Mouse (Mus musculus): ENCODE data around the gene Mat2a. TPM values are rescaled to one million over a fixed set of nuclear protein-coding genes. Genes with fewer than 3 reads are reported as not detected.

Gene Mat2a
- polyA plus RNA-seq, 1 experiment from 2014 or later, result 341 TPM

- Histone ChIP-seq H3K36me3 (no peaks in the 10 kb centered on the region), H3K4me2 (no peak overlapping the region), H3K4me1 (peaks cover 12% of the 10 kb centered on the region), H3K27me3 (replicated peaks) (peaks cover 21% of the 10 kb centered on the region), H3K9me3 (replicated peaks) (no peaks in the 10 kb centered on the region), H3K27ac (replicated peaks) (no peak overlapping the region), H3K9ac (replicated peaks) (peak overlapping the region; percentile 34; the same call in 1 of the 2 replicates), H3K4me3 (replicated peaks) (no peak overlapping the region)
- 98% methylated on average over 6 of the region's 6 CpGs for WGBS
- ATAC-seq (ENCODE audit: low FRiP score), result no peak
These were observed 50.5 kb downstream of the Mat2a start for GRCm38 (mm10) chr6:72388791-72389329.

- ATAC-seq (ENCODE audit: low FRiP score), result no peak
- no peaks in the 10 kb centered on the region for H3K9me3 ChIP-seq (replicated peaks)
- H3K9ac ChIP-seq (replicated peaks), result no peak overlapping the region
- no peak overlapping the region for H3K4me3 ChIP-seq (replicated peaks)
- H3K4me2 ChIP-seq, result no peak overlapping the region
- WGBS, result 72% methylated on average over 10 of the region's 10 CpGs
- H3K36me3 ChIP-seq, result no peaks in the 10 kb centered on the region
- H3K27me3 ChIP-seq (replicated peaks), result peaks cover 21% of the 10 kb centered on the region
- peaks cover 12% of the 10 kb centered on the region for H3K4me1 ChIP-seq
- no peak overlapping the region for H3K27ac ChIP-seq (replicated peaks)
These were observed 51.1 kb downstream of the Mat2a start for GRCm38 (mm10) chr6:72388266-72388665.

GRCm38 (mm10) chr6:72387816-72388215 is 51.5 kb downstream of the Mat2a start:
- Histone ChIP-seq H3K4me3 (replicated peaks) (no peak overlapping the region), H3K9ac (replicated peaks) (no peak overlapping the region), H3K27ac (replicated peaks) (no peak overlapping the region), H3K4me1 (peaks cover 12% of the 10 kb centered on the region), H3K4me2 (no peak overlapping the region), H3K9me3 (replicated peaks) (no peaks in the 10 kb centered on the region), H3K36me3 (no peaks in the 10 kb centered on the region), H3K27me3 (replicated peaks) (peaks cover 21% of the 10 kb centered on the region)
- 74% methylated on average over 3 of the region's 3 CpGs for WGBS
- no peak for ATAC-seq (ENCODE audit: low FRiP score)

- no peak for ATAC-seq (ENCODE audit: low FRiP score)
- H3K9me3 ChIP-seq (replicated peaks), result no peaks in the 10 kb centered on the region
These were observed 52.8 kb downstream of the Mat2a start for GRCm38 (mm10) chr6:72386561-72386960.

GRCm38 (mm10) chr6:72385258-72385657 is 54.1 kb downstream of the Mat2a start:
- Histone ChIP-seq H3K4me3 (replicated peaks) (no peak overlapping the region), H3K36me3 (no peaks in the 10 kb centered on the region), H3K27me3 (replicated peaks) (peaks cover 20% of the 10 kb centered on the region), H3K27ac (replicated peaks) (no peak overlapping the region), H3K4me1 (peaks cover 10% of the 10 kb centered on the region), H3K9ac (replicated peaks) (no peak overlapping the region), H3K4me2 (no peak overlapping the region), H3K9me3 (replicated peaks) (no peaks in the 10 kb centered on the region)
- ATAC-seq (ENCODE audit: low FRiP score), result no peak
- 84% methylated on average over 4 of the region's 4 CpGs for WGBS

More at GRCm38 (mm10) chr6:72386561-72386960, 52.8 kb downstream of the Mat2a start:
- WGBS, result 91% methylated on average over 2 of the region's 2 CpGs
- H3K4me3 ChIP-seq (replicated peaks), result no peak overlapping the region
- H3K4me1 ChIP-seq, result peaks cover 12% of the 10 kb centered on the region
- no peak overlapping the region for H3K4me2 ChIP-seq
- H3K36me3 ChIP-seq, result no peaks in the 10 kb centered on the region
- H3K27ac ChIP-seq (replicated peaks), result no peak overlapping the region
- H3K27me3 ChIP-seq (replicated peaks), result peaks cover 23% of the 10 kb centered on the region
- H3K9ac ChIP-seq (replicated peaks), result no peak overlapping the region

- no peak overlapping the region for H3K4me3 ChIP-seq (replicated peaks)
- H3K27ac ChIP-seq (replicated peaks), result no peak overlapping the region
- 96% methylated on average over 7 of the region's 7 CpGs for WGBS
- ATAC-seq (ENCODE audit: low FRiP score), result no peak
- no peak overlapping the region for H3K9ac ChIP-seq (replicated peaks)
- peaks cover 24% of the 10 kb centered on the region for H3K27me3 ChIP-seq (replicated peaks)
- peaks cover 6% of the 10 kb centered on the region; the same call in 1 of the 2 replicates for H3K4me1 ChIP-seq
- H3K4me2 ChIP-seq, result no peak overlapping the region
- H3K9me3 ChIP-seq (replicated peaks), result no peaks in the 10 kb centered on the region
- no peaks in the 10 kb centered on the region for H3K36me3 ChIP-seq
These were observed 55.4 kb downstream of the Mat2a start for GRCm38 (mm10) chr6:72383952-72384351.

- ATAC-seq (ENCODE audit: low FRiP score), result no peak
- peaks cover 6% of the 10 kb centered on the region; the same call in 1 of the 2 replicates for H3K4me1 ChIP-seq
- no peak overlapping the region for H3K27ac ChIP-seq (replicated peaks)
- peaks cover 28% of the 10 kb centered on the region for H3K27me3 ChIP-seq (replicated peaks)
- H3K9me3 ChIP-seq (replicated peaks), result no peaks in the 10 kb centered on the region
- H3K4me3 ChIP-seq (replicated peaks), result no peak overlapping the region
- WGBS, result 88% methylated on average over 6 of the region's 6 CpGs
- no peak overlapping the region for H3K9ac ChIP-seq (replicated peaks)
- no peak overlapping the region for H3K4me2 ChIP-seq
- no peaks in the 10 kb centered on the region for H3K36me3 ChIP-seq
These were observed 56.1 kb downstream of the Mat2a start for GRCm38 (mm10) chr6:72383142-72383820.

Other genes with a start within 250 kb of the Mat2a start
- 3.1 and 5.1 TPM in 2 replicates for gene Atoh8, start 204.0 kb downstream of the Mat2a start, polyA plus RNA-seq (2015; fragmentation: Nextera tagmentation; extraction: Ambion mirVana)
- gene Sftpb, start 134.9 kb downstream of the Mat2a start, polyA plus RNA-seq (2015; fragmentation: Nextera tagmentation; extraction: Ambion mirVana), result 0.13 and 0.40 TPM in 2 replicates
- 36.7 and 39.2 TPM in 2 replicates for gene Usp39, start 94.4 kb downstream of the Mat2a start, polyA plus RNA-seq (2015; fragmentation: Nextera tagmentation; extraction: Ambion mirVana)
- gene 0610030E20Rik, start 92.2 kb downstream of the Mat2a start, polyA plus RNA-seq (2015; fragmentation: Nextera tagmentation; extraction: Ambion mirVana), result 15.4 and 19.2 TPM in 2 replicates
- 21.2 and 21.5 TPM in 2 replicates for gene Tmem150a, start 84.1 kb downstream of the Mat2a start, polyA plus RNA-seq (2015; fragmentation: Nextera tagmentation; extraction: Ambion mirVana)
- gene Rnf181, start 72.6 kb downstream of the Mat2a start, polyA plus RNA-seq (2015; fragmentation: Nextera tagmentation; extraction: Ambion mirVana), result 145 and 147 TPM in 2 replicates
- gene Vamp5, start 59.1 kb downstream of the Mat2a start, polyA plus RNA-seq (2015; fragmentation: Nextera tagmentation; extraction: Ambion mirVana), result 20.4 and 25.7 TPM in 2 replicates
- 19.1 and 52.7 TPM in 2 replicates for gene Vamp8, start 48.9 kb downstream of the Mat2a start, polyA plus RNA-seq (2015; fragmentation: Nextera tagmentation; extraction: Ambion mirVana)
- gene Ggcx, start 25.2 kb downstream of the Mat2a start, polyA plus RNA-seq (2015; fragmentation: Nextera tagmentation; extraction: Ambion mirVana), result 19.0 and 23.2 TPM in 2 replicates
- gene Sh2d6, start 82.1 kb upstream of the Mat2a start, polyA plus RNA-seq (2015; fragmentation: Nextera tagmentation; extraction: Ambion mirVana), result 0.24 and 0.70 TPM in 2 replicates
- gene Capg, start 104.8 kb upstream of the Mat2a start, polyA plus RNA-seq (2015; fragmentation: Nextera tagmentation; extraction: Ambion mirVana), result 8.4 and 23.4 TPM in 2 replicates
- gene Elmod3, start 158.9 kb upstream of the Mat2a start, polyA plus RNA-seq (2015; fragmentation: Nextera tagmentation; extraction: Ambion mirVana), result 14.3 and 16.6 TPM in 2 replicates
- 4.9 and 8.2 TPM in 2 replicates for gene Retsat, start 158.9 kb upstream of the Mat2a start, polyA plus RNA-seq (2015; fragmentation: Nextera tagmentation; extraction: Ambion mirVana)
- gene Tgoln1, start 177.4 kb upstream of the Mat2a start, polyA plus RNA-seq (2015; fragmentation: Nextera tagmentation; extraction: Ambion mirVana), result 36.3 and 38.0 TPM in 2 replicates